Mouse (Mus musculus) megakaryocyte, embryonic 14.5 days (primary cell): ENCODE results near the gene Maml3. TPM values are rescaled to one million over a fixed set of nuclear protein-coding genes. Genes with fewer than 3 reads are reported as not detected.

ENCODE experiments used
- H3K27me3 ChIP-seq: replicated peaks from 2 replicates; pipeline ENCODE3; 2012; ENCODE audit warnings: inconsistent platforms
- H3K36me3 ChIP-seq: replicated peaks from 2 replicates; pipeline ENCODE3; 2012; ENCODE audit warnings: low read length, inconsistent platforms, mixed read lengths
- H3K4me1 ChIP-seq: 2 replicates; pipeline ENCODE4 v1.6.1; 2012; ENCODE audit warnings: inconsistent platforms
- H3K4me3 ChIP-seq: replicated peaks from 2 replicates; pipeline ENCODE3; 2012; ENCODE audit warnings: moderate library complexity, mild to moderate bottlenecking, inconsistent platforms
- H3K9me3 ChIP-seq: 2 replicates; pipeline ENCODE4 v1.6.1; 2012; ENCODE audit warnings: inconsistent platforms
- FLI1 ChIP-seq: IDR thresholded peaks from 2 replicates; pipeline ENCODE4 v1.6.1; 2012; ENCODE audit warnings: low read length, inconsistent platforms, mixed read lengths
- GATA1 ChIP-seq: IDR thresholded peaks from 3 replicates; pipeline ENCODE4 v1.6.1; 2012; ENCODE audit warnings: mixed read lengths, low read length, inconsistent platforms, borderline replicate concordance
- polyA plus RNA-seq: library from polyadenylated mRNA; stranded (reverse); fragments of >175 nt; gene quantifications from 2 replicates; pipeline ENCODE4 v1.2.3, GENCODE M21; 2012; ENCODE audit warnings: low replicate concordance; ENCODE audit not compliant: insufficient read depth

Gene Maml3
- polyA plus RNA-seq, 1 experiment = 2.4 TPM

- Histone ChIP-seq H3K36me3 (peaks cover 29% of the 10 kb centered on the region), H3K4me1 (peaks cover 100% of the 10 kb centered on the region), H3K9me3 (no peaks in the 10 kb centered on the region), H3K27me3 (no peaks in the 10 kb centered on the region), H3K4me3 (peak overlapping the region; percentile 59)
- TF ChIP-seq FLI1 (no peak), GATA1 (no peak)
These were observed 375.6 kb downstream of the Maml3 start for GRCm38 (mm10) chr3:51729109-51729918.

GRCm38 (mm10) chr3:51728456-51728855, 376.4 kb downstream of the Maml3 start:
- H3K4me1 ChIP-seq = peaks cover 100% of the 10 kb centered on the region
- peak overlapping the region; percentile 83 for H3K4me3 ChIP-seq
- TF ChIP-seq GATA1 = peak; percentile 64; the same call in 1 of the 3 replicates
- TF ChIP-seq FLI1 = no peak
- H3K27me3 ChIP-seq = no peaks in the 10 kb centered on the region
- H3K36me3 ChIP-seq = peaks cover 21% of the 10 kb centered on the region
- H3K9me3 ChIP-seq = no peaks in the 10 kb centered on the region

- no peaks in the 10 kb centered on the region for H3K9me3 ChIP-seq
- peak overlapping the region; percentile 83 for H3K4me3 ChIP-seq
- TF ChIP-seq FLI1 (no peak), GATA1 (no peak)
- H3K36me3 ChIP-seq = peaks cover 21% of the 10 kb centered on the region
- H3K27me3 ChIP-seq = no peaks in the 10 kb centered on the region
- peaks cover 100% of the 10 kb centered on the region for H3K4me1 ChIP-seq
These were observed 376.9 kb downstream of the Maml3 start for GRCm38 (mm10) chr3:51727968-51728367.

- no peak for TF ChIP-seq FLI1
- no peak for TF ChIP-seq GATA1
- peak overlapping the region; percentile 50 for H3K4me3 ChIP-seq
- peaks cover 100% of the 10 kb centered on the region for H3K4me1 ChIP-seq
- H3K36me3 ChIP-seq = peaks cover 21% of the 10 kb centered on the region
- H3K27me3 ChIP-seq = no peaks in the 10 kb centered on the region
- no peaks in the 10 kb centered on the region for H3K9me3 ChIP-seq
These were observed 377.4 kb downstream of the Maml3 start for GRCm38 (mm10) chr3:51727487-51727886.

GRCm38 (mm10) chr3:51726257-51726656, 378.6 kb downstream of the Maml3 start:
- Histone ChIP-seq H3K9me3 (no peaks in the 10 kb centered on the region), H3K4me3 (peak overlapping the region; percentile 35), H3K36me3 (peaks cover 27% of the 10 kb centered on the region), H3K4me1 (peaks cover 99% of the 10 kb centered on the region), H3K27me3 (no peaks in the 10 kb centered on the region)
- no peak for TF ChIP-seq FLI1
- TF ChIP-seq GATA1 = no peak

- peaks cover 16% of the 10 kb centered on the region for H3K36me3 ChIP-seq
- peaks cover 5% of the 10 kb centered on the region for H3K9me3 ChIP-seq
- peaks cover 91% of the 10 kb centered on the region for H3K4me1 ChIP-seq
- H3K27me3 ChIP-seq = no peaks in the 10 kb centered on the region
- TF ChIP-seq GATA1 (no peak), FLI1 (no peak)
- H3K4me3 ChIP-seq = no peak overlapping the region
These were observed 384.9 kb downstream of the Maml3 start for GRCm38 (mm10) chr3:51719982-51720381.

GRCm38 (mm10) chr3:51719373-51719772, 385.5 kb downstream of the Maml3 start:
- H3K4me1 ChIP-seq = peaks cover 91% of the 10 kb centered on the region
- TF ChIP-seq FLI1 (no peak), GATA1 (no peak)
- H3K27me3 ChIP-seq = no peaks in the 10 kb centered on the region
- H3K36me3 ChIP-seq = peaks cover 16% of the 10 kb centered on the region
- no peak overlapping the region for H3K4me3 ChIP-seq
- peaks cover 5% of the 10 kb centered on the region for H3K9me3 ChIP-seq

GRCm38 (mm10) chr3:51717909-51718308, 387.0 kb downstream of the Maml3 start:
- no peak overlapping the region for H3K4me3 ChIP-seq
- H3K27me3 ChIP-seq = no peaks in the 10 kb centered on the region
- H3K36me3 ChIP-seq = peaks cover 16% of the 10 kb centered on the region
- H3K4me1 ChIP-seq = peaks cover 89% of the 10 kb centered on the region
- H3K9me3 ChIP-seq = peaks cover 5% of the 10 kb centered on the region
- TF ChIP-seq FLI1 (no peak), GATA1 (no peak)

- H3K9me3 ChIP-seq = peaks cover 5% of the 10 kb centered on the region
- peaks cover 89% of the 10 kb centered on the region for H3K4me1 ChIP-seq
- H3K27me3 ChIP-seq = no peaks in the 10 kb centered on the region
- no peak overlapping the region for H3K4me3 ChIP-seq
- peaks cover 16% of the 10 kb centered on the region for H3K36me3 ChIP-seq
- TF ChIP-seq FLI1 (no peak), GATA1 (no peak)
These were observed 387.4 kb downstream of the Maml3 start for GRCm38 (mm10) chr3:51717455-51717854.

- Histone ChIP-seq H3K4me3 (no peak overlapping the region), H3K36me3 (peaks cover 17% of the 10 kb centered on the region), H3K27me3 (no peaks in the 10 kb centered on the region), H3K9me3 (no peaks in the 10 kb centered on the region), H3K4me1 (peaks cover 94% of the 10 kb centered on the region)
- no peak for TF ChIP-seq GATA1
- TF ChIP-seq FLI1 = no peak
These were observed 390.4 kb downstream of the Maml3 start for GRCm38 (mm10) chr3:51714469-51714868.
